Mouse (Mus musculus) cortical plate, adult 2 months (tissue): ENCODE data around the gene Esyt1.

Experiments
- CTCF ChIP-seq: fragments of 200-500 bp; IDR thresholded peaks from 2 replicates; pipeline ENCODE4 v1.5.1; 2011; ENCODE audit warnings: mild to moderate bottlenecking, control low read depth, low read length; ENCODE audit not compliant: insufficient read depth; ENCODE audit errors: extremely low read depth
- POLR2A ChIP-seq: fragments of 200-500 bp; IDR thresholded peaks from 2 replicates; pipeline ENCODE4 v1.6.1; 2011; ENCODE audit warnings: mild to moderate bottlenecking, low read length, control low read depth; ENCODE audit not compliant: insufficient read depth; ENCODE audit errors: extremely low read depth

GRCm38 (mm10) chr10:128516029-128516428, 9.6 kb downstream of the Esyt1 start:
- no peak for TF ChIP-seq POLR2A
- TF ChIP-seq CTCF: no peak
